Mouse (Mus musculus) heart, postnatal 0 days (tissue): ENCODE data around the gene Fgfr2. TPM values are rescaled to one million over a fixed set of nuclear protein-coding genes. Genes with fewer than 3 reads are reported as not detected.
A peak's percentile ranks its signal among the peaks of the same experiment; 100 is the strongest.

Source experiments
- ATAC-seq: fragments of 200-750 bp; cut with Nextera tagmentation; 2 replicates; pipeline ENCODE4 v1.8.0; 2017; ENCODE audit warnings: low read depth, moderate number of reproducible peaks, moderate library complexity; ENCODE audit not compliant: insufficient read depth
- DNase-seq: peaks from one replicate; pipeline ENCODE4 v3.0.0-alpha.2; 2016; ENCODE audit warnings: low spot score
- H3K27ac ChIP-seq: fragments of 300-500 bp; sonication (generic); 2 replicates; pipeline ENCODE4 v1.5.1; 2014; ENCODE audit warnings: low read depth, mild to moderate bottlenecking
- H3K27me3 ChIP-seq: fragments of 300-500 bp; sonication (generic); 2 replicates; pipeline ENCODE4 v1.6.1; 2014; ENCODE audit warnings: low read length, mixed read lengths; ENCODE audit not compliant: control insufficient read depth, insufficient read depth
- H3K36me3 ChIP-seq: fragments of 300-500 bp; sonication (generic); replicated peaks from 2 replicates; pipeline ENCODE4 v1.6.1; 2014; ENCODE audit warnings: low read length, mixed read lengths; ENCODE audit not compliant: control insufficient read depth, insufficient read depth
- H3K4me1 ChIP-seq: fragments of 300-500 bp; sonication (generic); 2 replicates; pipeline ENCODE4 v1.6.1; 2014; ENCODE audit warnings: antibody characterized with exemption; ENCODE audit not compliant: control insufficient read depth, insufficient read depth
- H3K4me2 ChIP-seq: fragments of 300-500 bp; sonication (generic); 2 replicates; pipeline ENCODE4 v1.6.1; 2014; ENCODE audit warnings: low read depth, mild to moderate bottlenecking, low read length, moderate library complexity
- H3K4me3 ChIP-seq: fragments of 300-500 bp; sonication (generic); 2 replicates; pipeline ENCODE4 v1.5.1; 2014; ENCODE audit warnings: low read depth, low read length
- H3K9ac ChIP-seq: fragments of 300-500 bp; sonication (generic); replicated peaks from 2 replicates; pipeline ENCODE4 v1.6.1; 2014; ENCODE audit warnings: low read depth, low read length, mixed read lengths
- H3K9me3 ChIP-seq: fragments of 300-500 bp; sonication (generic); replicated peaks from 2 replicates; pipeline ENCODE4 v1.6.1; 2016; ENCODE audit warnings: low read length; ENCODE audit not compliant: control insufficient read depth
- CTCF ChIP-seq: IDR thresholded peaks from 2 replicates; pipeline ENCODE4 v1.5.1; 2016; ENCODE audit warnings: antibody characterized with exemption, control low read depth, low read depth
- EP300 ChIP-seq: IDR thresholded peaks from 2 replicates; pipeline ENCODE4 v1.6.1; 2016; ENCODE audit warnings: antibody characterized with exemption, low read depth
- WGBS: fragments of 180-500 bp; shearing (Covaris S2); extraction: QIAGEN DNeasy Blood & Tissue Kit; methylation state at CpG from one replicate; pipeline ENCODE4 v1.1.7; 2014; 5-methylcytosine and 5-hydroxymethylcytosine counted together
- polyA plus RNA-seq: library from polyadenylated mRNA; unstranded; fragments of >200 nt; fragmentation: Nextera tagmentation; extraction: Ambion mirVana; gene quantifications from 2 replicates; pipeline ENCODE4 v1.2.1, GENCODE M21; 2015
- total RNA-seq: library from RNA; depleted of rRNA; stranded (reverse); fragments of >200 nt; gene quantifications from 2 replicates; pipeline ENCODE4 v1.2.3, GENCODE M21; 2014; ENCODE audit warnings: low replicate concordance

The Fgfr2 gene
- total and polyA plus RNA-seq, 2 experiments from 2014 or later = 3.8 to 11.5 TPM

GRCm38 (mm10) chr7:132976079-132976478, 147.1 kb downstream of the Fgfr2 start:
- WGBS = 87% methylated on average over 2 of the region's 2 CpGs
- Histone ChIP-seq H3K27ac (no peak overlapping the region), H3K4me2 (no peak overlapping the region), H3K9ac (no peak overlapping the region), H3K4me3 (no peak overlapping the region), H3K9me3 (no peaks in the 10 kb centered on the region), H3K27me3 (no peaks in the 10 kb centered on the region), H3K4me1 (no peaks in the 10 kb centered on the region), H3K36me3 (peaks cover 27% of the 10 kb centered on the region)
- no peak for DNase-seq
- TF ChIP-seq EP300 (no peak), CTCF (no peak)
- no peak for ATAC-seq

- Histone ChIP-seq H3K4me1 (no peaks in the 10 kb centered on the region), H3K9ac (no peak overlapping the region), H3K27ac (no peak overlapping the region), H3K4me2 (no peak overlapping the region), H3K36me3 (peaks cover 22% of the 10 kb centered on the region), H3K9me3 (no peaks in the 10 kb centered on the region), H3K4me3 (no peak overlapping the region), H3K27me3 (no peaks in the 10 kb centered on the region)
- no peak for TF ChIP-seq EP300
- TF ChIP-seq CTCF = no peak
- ATAC-seq (no peak), DNase-seq (no peak)
- WGBS = 95% methylated on average over 2 of the region's 2 CpGs
Observed at GRCm38 (mm10) chr7:132972079-132972478, 151.1 kb downstream of the Fgfr2 start.

- no peak overlapping the region for H3K4me3 ChIP-seq
- no peak overlapping the region for H3K27ac ChIP-seq
- H3K27me3 ChIP-seq = no peaks in the 10 kb centered on the region
- no peak for ATAC-seq
- no peaks in the 10 kb centered on the region for H3K4me1 ChIP-seq
- no peak overlapping the region for H3K9ac ChIP-seq
- TF ChIP-seq CTCF (no peak; the same call in 1 of the 2 replicates), EP300 (no peak)
- no peaks in the 10 kb centered on the region for H3K9me3 ChIP-seq
- H3K4me2 ChIP-seq = no peak overlapping the region
- no peak for DNase-seq
- H3K36me3 ChIP-seq = peaks cover 10% of the 10 kb centered on the region; the same call in 1 of the 2 replicates
- WGBS = 93% methylated on average over 2 of the region's 2 CpGs
Observed at GRCm38 (mm10) chr7:132965707-132966106, 157.4 kb downstream of the Fgfr2 start.

- H3K27ac ChIP-seq = no peak overlapping the region
- 81% methylated on average over 3 of the region's 3 CpGs for WGBS
- no peak overlapping the region for H3K4me2 ChIP-seq
- no peak for ATAC-seq
- H3K4me3 ChIP-seq = no peak overlapping the region
- no peaks in the 10 kb centered on the region for H3K9me3 ChIP-seq
- peaks cover 13% of the 10 kb centered on the region; the same call in 1 of the 2 replicates for H3K36me3 ChIP-seq
- DNase-seq = no peak
- TF ChIP-seq EP300 (no peak), CTCF (no peak)
- H3K27me3 ChIP-seq = no peaks in the 10 kb centered on the region
- H3K9ac ChIP-seq = no peak overlapping the region
- no peaks in the 10 kb centered on the region for H3K4me1 ChIP-seq
Observed at GRCm38 (mm10) chr7:132964395-132964794, 158.8 kb downstream of the Fgfr2 start.

GRCm38 (mm10) chr7:132950613-132951012, 172.5 kb downstream of the Fgfr2 start:
- H3K27me3 ChIP-seq = no peaks in the 10 kb centered on the region
- no peak overlapping the region for H3K4me3 ChIP-seq
- no peak for ATAC-seq
- DNase-seq = no peak
- H3K9ac ChIP-seq = no peak overlapping the region
- H3K27ac ChIP-seq = no peak overlapping the region
- no peak for TF ChIP-seq EP300
- TF ChIP-seq CTCF = no peak
- 75% methylated on average over 3 of the region's 3 CpGs for WGBS
- H3K4me2 ChIP-seq = no peak overlapping the region
- 0 out of 2 replicates have a peak, but pooled peaks cover 4% of the 10 kb centered on the region for H3K36me3 ChIP-seq
- 0 out of 2 replicates have a peak, but pooled peaks cover 9% of the 10 kb centered on the region for H3K4me1 ChIP-seq
- H3K9me3 ChIP-seq = no peaks in the 10 kb centered on the region

- TF ChIP-seq EP300 (no peak), CTCF (no peak)
- DNase-seq (no peak), ATAC-seq (no peak)
- no peak overlapping the region for H3K9ac ChIP-seq
- H3K36me3 ChIP-seq = 0 out of 2 replicates have a peak, but pooled peaks cover 4% of the 10 kb centered on the region
- no peaks in the 10 kb centered on the region for H3K9me3 ChIP-seq
- no peak overlapping the region for H3K4me3 ChIP-seq
- 89% methylated on average over 4 of the region's 4 CpGs for WGBS
- H3K4me2 ChIP-seq = no peak overlapping the region
- H3K27ac ChIP-seq = 0 out of 2 replicates have a peak overlapping the region, but pooled peaks have one; percentile 34
- H3K4me1 ChIP-seq = 0 out of 2 replicates have a peak, but pooled peaks cover 9% of the 10 kb centered on the region
- no peaks in the 10 kb centered on the region for H3K27me3 ChIP-seq
Observed at GRCm38 (mm10) chr7:132949968-132950367, 173.2 kb downstream of the Fgfr2 start.
